Mouse (Mus musculus) left cerebral cortex, adult 6 months (tissue): ENCODE data around the gene Cep170. TPM values are rescaled to one million over a fixed set of nuclear protein-coding genes. Genes with fewer than 3 reads are reported as not detected.

ENCODE experiments used
- long read RNA-seq, 2 experiments: library from polyadenylated mRNA; unstranded; transcript quantifications; one replicate each; pipeline ENCODE4 v2.0.0; 2019 to 2020
- polyA plus RNA-seq: library from polyadenylated mRNA; unstranded; fragments of <200 nt; fragmentation: Nextera tagmentation; gene quantifications from 2 replicates; pipeline ENCODE4 v1.2.3, GENCODE M21; 2021

Gene Cep170
- 17.1 and 23.6 TPM in 2 replicates for polyA plus RNA-seq
- long read RNA-seq, experiment 1, partial matches to known transcripts = 18 of 47 reads
- long read RNA-seq, experiment 1, other reads (novel, unspliced or antisense) = 26 of 47 reads
- long read RNA-seq, experiment 2, partial matches to known transcripts = 14 of 36 reads
- long read RNA-seq, experiment 2, other reads (novel, unspliced or antisense) = 21 of 36 reads

DNA sequence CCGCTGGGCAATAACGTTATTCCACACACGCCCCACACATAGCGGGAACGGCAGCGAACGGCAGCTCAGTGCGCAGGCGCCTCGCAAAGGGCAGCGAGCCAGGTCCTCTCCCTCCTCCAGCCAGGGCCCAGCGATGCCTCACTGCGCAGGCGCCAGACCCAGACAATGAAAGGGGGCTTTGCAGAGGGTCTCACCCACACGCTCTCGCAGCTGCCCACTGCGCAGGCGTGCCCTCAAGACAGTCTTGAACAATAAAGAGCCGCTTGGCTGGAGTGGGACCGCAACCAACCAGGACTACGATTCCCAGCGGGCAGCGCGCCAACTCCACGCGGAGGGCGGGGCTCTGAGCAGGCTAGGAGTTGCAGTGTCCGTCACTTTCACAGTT, at the start of gene Cep170:
Gene Cep170 (minus strand): TSS at position 32 of the 385 bp plus-strand sequence.

DNA sequence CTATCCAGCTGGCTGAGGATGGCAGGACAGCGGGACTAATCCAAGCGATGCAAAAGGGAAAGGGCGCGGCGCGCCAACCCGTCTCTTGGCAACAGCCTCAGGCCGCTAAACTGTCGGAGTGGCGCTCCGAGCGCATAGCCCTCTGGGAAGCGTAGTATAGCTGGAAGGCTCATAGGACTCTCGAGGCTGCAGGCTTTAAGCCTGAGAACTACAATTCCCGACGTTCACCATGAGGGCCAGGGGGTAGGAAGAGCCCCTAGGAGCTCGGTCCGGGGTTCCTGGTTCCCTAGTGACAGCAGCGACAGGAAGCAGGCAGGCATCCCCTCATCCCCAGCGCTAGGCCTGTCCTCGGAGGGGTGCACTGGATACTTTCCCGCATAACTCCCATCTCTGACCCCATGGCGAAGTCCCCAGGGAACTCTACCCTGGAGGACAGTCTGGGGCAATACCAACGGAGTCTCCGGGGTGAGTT, 760 bp upstream of the Cep170 start, which contains the start of gene Sdccag8:
Gene Sdccag8 (plus strand): TSS at position 70 of the 472 bp plus-strand sequence.

Other genes starting within 250 kb of the Cep170 start
- 14.5 and 26.6 TPM in 2 replicates for gene Sdccag8, start 593 bp upstream of the Cep170 start, polyA plus RNA-seq